Mouse (Mus musculus) thymus, postnatal 4 days (tissue): ENCODE results near the gene Hdac4.

Experiments
- DNase-seq: peaks from one replicate; pipeline ENCODE4 v3.0.0; 2021

Hdac4 gene

GRCm38 (mm10) chr1:92058731-92059425, 136.6 kb downstream of the Hdac4 start:
- peak; percentile 61 for DNase-seq

- no peak for DNase-seq
Observed at GRCm38 (mm10) chr1:92057068-92057467, 138.4 kb downstream of the Hdac4 start.

DNA sequence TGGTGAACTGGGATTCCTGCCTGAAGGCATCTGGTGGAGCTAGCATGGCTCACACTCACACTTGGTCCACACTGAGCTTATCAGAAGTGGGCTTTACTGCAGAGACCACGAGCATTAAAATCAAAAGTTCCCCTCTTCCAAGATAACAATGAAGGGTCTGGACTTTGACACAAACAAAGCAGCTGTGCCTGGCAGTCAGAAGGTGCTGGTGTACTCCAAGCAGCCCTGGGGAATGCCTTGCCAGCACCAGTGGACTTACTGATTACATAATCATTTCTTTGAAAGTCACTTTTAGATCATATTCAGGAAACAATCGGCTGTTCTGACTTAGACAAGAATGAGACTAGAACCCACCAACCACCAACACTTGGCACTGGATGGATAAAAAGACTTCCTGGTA, 140.3 kb downstream of the Hdac4 start:
- DNase-seq: no peak

GRCm38 (mm10) chr1:92052190-92052589, 143.3 kb downstream of the Hdac4 start:
- DNase-seq: no peak

DNA sequence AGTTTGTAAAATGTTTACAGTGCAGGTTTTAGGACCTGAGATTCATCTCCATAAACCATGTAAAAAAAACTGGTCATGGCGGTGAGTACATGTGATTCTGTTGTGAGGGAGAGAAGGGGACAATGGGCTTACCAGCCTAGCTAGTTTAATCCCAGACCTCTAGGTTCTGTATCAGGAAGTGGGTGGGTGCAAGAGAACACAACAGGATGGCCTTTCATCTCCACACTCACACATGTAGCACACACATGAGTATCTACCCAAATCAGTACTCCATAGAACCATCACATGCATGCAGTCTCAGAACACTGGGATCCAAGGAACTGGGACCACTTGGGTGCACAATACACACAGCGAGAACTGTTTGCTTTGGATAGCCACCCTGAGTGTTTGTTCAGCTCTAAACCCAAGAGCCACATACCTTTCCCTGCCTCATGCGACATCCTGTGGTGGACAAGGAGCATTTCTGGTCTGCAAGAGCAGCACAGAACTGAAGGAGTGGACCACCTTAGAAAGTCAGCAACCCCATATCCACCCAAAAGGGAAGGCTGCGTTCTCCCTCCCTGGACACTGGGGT, 143.9 kb downstream of the Hdac4 start:
- DNase-seq: peak; percentile 34

GRCm38 (mm10) chr1:92050992-92051391, 144.5 kb downstream of the Hdac4 start:
- no peak for DNase-seq

DNA sequence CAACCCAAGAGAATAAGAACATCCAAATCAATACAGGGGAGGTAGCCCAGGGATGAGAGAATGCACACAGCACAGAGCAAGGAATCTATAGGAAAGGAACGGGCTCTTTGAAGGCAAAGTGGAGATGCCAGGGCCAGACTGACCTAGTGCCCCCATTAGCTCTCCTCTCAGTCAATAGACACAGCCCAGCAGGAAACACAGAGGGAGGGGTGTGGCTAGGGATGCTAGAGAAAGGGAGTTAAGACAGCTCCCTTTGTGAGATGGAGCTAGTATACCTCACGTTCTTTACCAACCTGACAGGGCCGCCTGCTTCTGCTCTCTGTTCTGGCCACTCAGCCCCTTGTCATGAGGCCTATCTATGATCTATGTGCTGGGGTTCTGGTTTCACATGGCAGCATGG, 144.9 kb downstream of the Hdac4 start:
- no peak for DNase-seq

DNA sequence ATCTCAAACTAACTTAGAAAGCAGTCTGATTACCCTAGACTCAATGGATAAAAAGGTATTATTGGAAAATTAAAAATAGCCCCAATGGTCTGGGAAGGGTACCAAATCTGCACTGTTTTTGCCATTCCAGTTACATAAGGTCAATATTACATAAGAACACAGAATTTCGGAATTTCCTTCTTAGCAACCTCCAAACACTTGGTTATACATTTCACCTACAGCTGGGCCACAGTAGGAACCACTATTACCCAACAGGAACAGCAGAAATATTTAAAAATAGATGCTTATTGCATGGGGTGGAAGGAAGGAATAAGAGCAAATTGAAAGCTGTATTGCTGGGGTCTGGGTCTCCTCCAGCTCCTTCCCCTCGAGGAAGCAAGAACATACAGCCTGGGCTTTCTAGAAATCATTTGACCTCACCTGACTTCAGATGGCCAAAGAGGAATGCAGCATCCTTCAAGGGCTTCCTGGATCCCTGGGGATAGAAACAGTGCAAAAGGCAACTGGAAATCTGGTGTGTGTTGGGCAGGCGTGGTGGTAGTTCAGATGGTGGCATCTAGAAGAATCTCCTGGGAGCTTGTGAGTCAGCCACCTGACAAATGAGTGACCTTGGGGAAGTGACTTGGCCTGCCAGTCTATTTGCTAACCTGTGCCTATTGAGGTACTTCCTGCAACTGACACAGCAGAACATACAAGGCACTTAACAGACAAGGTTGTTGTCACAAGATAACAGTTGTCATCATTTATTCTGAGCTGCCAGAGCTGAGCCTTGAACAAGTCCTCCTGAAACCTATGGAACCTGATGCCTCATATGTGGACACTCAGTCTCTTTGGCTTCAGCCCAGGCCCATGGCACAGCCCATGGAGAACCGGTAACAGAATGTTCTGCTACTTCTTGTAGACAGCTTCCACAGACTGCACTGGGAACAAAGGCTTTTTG, 146.8 kb downstream of the Hdac4 start:
- DNase-seq: no peak

- DNase-seq: no peak
Observed at GRCm38 (mm10) chr1:92045671-92046070, 149.8 kb downstream of the Hdac4 start.

DNA sequence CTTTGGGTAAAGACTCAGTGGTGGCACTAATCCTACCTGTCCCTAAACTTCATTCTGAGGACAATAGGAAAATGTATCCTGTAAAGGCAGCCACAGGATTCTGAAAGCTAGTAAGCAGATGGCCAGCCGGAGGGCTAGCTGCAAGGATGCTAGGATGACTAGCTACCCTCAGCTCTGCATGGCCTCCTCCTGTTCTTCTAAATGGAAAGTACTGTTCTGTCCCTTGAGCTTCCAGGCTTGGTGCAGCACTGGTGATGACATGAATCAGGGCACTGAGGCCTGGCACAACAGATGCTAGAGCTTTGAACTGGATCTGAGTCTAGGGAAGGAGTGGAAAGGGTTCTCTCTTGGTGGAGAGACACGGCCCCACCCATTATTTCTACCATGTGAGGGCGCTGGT, 150.6 kb downstream of the Hdac4 start:
- no peak for DNase-seq

DNA sequence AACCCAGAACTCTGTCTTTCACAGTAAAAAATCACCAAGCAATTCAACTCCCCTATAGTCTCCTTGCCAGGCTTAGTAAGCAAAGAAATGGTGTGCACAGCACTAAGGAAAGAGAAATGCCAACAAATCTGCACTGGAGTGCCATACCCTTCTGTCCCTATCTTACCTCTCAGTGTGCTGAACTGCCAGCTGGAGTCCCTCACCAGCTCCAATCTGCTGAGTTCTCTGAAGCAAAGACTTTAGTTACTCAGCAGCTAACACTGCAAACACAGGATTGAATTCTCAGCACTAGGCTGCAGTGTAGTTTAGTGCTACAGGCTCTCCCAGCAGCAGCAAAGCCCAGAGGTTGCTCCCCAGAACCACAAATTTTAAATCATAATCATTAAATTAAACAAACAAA, 151.5 kb downstream of the Hdac4 start:
- DNase-seq: no peak

DNA sequence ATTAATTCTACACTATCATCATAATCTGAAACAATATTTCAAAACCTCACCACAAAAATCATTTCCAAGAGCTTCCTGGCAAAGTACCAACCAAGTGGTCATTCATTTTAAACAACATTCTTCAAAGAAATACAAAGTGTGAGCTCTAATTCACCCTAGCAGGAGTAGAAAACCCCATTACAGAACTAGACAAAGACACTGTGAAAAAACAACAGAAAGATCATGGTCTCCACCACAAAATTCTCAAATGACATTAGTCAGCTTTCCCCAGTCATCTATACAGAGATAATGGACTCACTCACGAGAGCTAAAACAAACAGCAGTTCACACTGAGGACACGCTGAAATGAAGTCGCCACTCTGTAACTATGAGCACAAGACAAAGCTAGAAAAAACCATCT, 153.4 kb downstream of the Hdac4 start:
- no peak for DNase-seq

DNA sequence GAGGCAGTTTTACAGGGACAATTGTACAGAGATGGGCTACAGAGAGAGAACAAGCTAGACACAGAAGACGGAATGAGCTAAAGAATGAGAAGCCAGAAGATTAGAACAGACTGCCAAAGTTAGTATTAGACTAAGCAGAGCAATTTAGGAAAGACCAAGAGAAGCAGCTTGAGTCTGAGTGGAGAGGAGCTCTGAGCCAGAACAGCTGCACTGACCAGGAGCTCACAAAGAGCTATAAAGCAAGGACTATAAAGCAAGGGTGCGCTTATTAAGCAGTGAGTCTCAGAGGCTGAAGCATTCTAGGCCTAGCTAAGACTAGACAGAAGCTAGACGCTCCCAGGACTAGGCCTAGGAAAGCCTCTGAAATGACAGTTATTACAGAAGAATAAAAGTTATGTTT, 154.2 kb downstream of the Hdac4 start:
- DNase-seq: no peak

DNA sequence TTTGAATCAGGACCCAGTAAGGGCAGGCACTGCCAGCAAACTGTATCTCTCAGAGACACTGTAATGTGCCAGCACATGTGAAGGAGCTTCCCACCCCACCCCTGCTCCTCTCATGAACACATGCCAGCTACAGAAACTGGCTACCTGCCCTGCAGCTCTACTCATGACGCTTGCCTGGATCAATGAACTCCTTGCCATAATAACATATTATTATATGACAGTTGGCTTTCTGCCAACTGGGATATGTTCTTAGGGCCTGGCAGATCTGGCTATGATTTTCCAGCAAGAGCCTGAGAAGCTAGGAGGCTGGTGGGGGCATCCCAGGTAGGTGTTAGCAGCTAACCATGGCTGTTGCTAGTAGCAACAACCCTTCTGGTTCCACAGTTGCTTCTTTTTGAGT, 156.8 kb downstream of the Hdac4 start:
- DNase-seq: no peak

GRCm38 (mm10) chr1:92037039-92037438, 158.5 kb downstream of the Hdac4 start:
- no peak for DNase-seq

GRCm38 (mm10) chr1:92035770-92036169, 159.7 kb downstream of the Hdac4 start:
- DNase-seq: no peak

- DNase-seq: no peak
Observed at GRCm38 (mm10) chr1:92034247-92034646, 161.3 kb downstream of the Hdac4 start.

DNA sequence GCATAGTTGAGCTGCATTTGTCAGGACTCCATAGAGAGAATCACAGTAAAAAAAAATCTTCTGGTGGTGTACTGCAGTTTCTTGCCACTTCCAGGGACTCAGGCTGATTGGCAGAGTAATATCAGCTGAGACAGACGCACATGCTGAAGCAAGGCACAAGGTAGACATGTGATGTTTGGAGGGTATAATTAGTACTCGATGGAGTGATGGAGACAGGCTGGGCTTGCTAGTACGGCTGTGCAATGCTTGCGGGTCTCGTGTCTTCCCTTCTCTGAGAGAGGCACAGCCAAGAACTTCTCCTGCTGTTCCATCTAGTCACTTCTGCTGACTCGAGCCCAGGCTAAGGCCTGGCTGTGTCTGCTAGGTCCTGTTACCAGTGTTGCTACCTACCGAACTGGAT, 162.0 kb downstream of the Hdac4 start:
- DNase-seq: no peak

DNA sequence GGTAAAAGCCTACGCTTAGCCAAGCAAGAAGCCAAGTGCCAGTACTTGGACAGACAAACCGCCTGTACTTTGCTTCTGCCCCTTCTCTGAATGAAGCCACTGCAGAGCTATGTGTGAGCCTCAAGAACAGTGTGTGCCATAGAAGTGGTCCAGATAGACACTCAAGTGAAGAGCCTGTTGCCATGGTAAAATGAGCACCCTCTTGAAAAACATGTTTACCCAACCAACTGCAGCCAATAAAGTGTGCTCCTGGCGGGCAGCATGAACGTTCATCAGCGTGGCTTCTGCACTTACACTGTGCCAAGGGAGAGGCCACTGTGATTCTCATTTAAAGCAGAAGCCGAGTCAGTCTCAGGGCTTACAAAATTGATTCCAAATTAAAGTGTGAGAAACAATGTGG, 165.0 kb downstream of the Hdac4 start:
- no peak for DNase-seq

- no peak for DNase-seq
Observed at GRCm38 (mm10) chr1:92028158-92028557, 167.3 kb downstream of the Hdac4 start.

DNA sequence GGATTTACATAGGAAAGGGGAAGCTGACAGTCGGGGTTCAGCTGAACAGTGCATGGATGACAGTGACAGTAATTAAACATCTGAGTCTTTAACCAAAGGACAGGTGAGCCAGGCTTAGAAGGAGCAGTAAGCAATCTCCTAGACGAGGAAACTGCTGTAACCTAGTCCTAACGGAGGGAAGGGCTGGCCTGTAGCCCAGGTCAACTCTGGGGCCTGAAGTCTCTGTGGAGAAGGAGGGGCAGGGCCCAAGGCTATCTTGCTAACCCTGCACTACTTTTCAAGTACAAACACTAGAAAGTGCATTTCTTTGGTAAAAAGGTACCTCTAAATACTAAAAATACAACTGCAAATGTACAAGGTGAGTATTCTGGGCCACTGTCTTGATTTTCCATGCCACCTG, 169.1 kb downstream of the Hdac4 start:
- no peak for DNase-seq

- DNase-seq: no peak
Observed at GRCm38 (mm10) chr1:92023906-92024305, 171.6 kb downstream of the Hdac4 start.

DNA sequence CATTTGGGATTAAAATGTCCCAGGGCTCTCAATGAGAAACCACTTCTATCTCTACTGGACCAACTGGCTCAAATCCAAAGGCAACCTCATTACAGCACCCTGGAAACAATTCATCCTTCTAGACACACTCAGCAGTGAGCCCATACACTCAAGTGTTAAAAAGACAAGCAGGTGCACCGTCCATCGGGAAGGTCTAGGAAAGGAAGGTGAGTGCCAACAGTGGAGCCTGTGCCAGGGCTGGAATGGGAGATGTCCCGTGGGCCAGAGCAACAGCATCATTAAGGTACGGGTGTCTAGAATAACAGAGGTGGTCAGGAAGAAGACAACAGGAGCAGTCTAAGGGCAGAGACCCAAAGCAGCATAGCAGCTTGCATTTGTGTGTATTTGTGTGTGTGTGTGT, 173.5 kb downstream of the Hdac4 start:
- DNase-seq: no peak
